Mouse (Mus musculus): ENCODE results near the gene Lyz1.

- TF ChIP-seq CTCF (IDR thresholded peaks at IDR 0.05; ENCODE audit: low read depth, low read length) (no peak), POLR2A (IDR thresholded peaks at IDR 0.05; ENCODE audit: borderline replicate concordance, low read depth, low read length) (no peak)
Observed at GRCm38 (mm10) chr10:117304371-117304770, 11.7 kb upstream of the Lyz1 start.

Data from bone marrow macrophage, adult 2 months (primary cell).